Mouse (Mus musculus) heart, postnatal 0 days (tissue): Measurements from ENCODE around the gene Prpf40b. TPM values are rescaled to one million over a fixed set of nuclear protein-coding genes. Genes with fewer than 3 reads are reported as not detected.

Experiments
- ATAC-seq: fragments of 200-750 bp; cut with Nextera tagmentation; 2 replicates; pipeline ENCODE4 v1.8.0; 2017; ENCODE audit warnings: low read depth, moderate number of reproducible peaks, moderate library complexity; ENCODE audit not compliant: insufficient read depth
- DNase-seq: peaks from one replicate; pipeline ENCODE4 v3.0.0-alpha.2; 2016; ENCODE audit warnings: low spot score
- H3K27ac ChIP-seq: fragments of 300-500 bp; sonication (generic); 2 replicates; pipeline ENCODE4 v1.5.1; 2014; ENCODE audit warnings: low read depth, mild to moderate bottlenecking
- H3K27me3 ChIP-seq: fragments of 300-500 bp; sonication (generic); 2 replicates; pipeline ENCODE4 v1.6.1; 2014; ENCODE audit warnings: low read length, mixed read lengths; ENCODE audit not compliant: control insufficient read depth, insufficient read depth
- H3K36me3 ChIP-seq: fragments of 300-500 bp; sonication (generic); replicated peaks from 2 replicates; pipeline ENCODE4 v1.6.1; 2014; ENCODE audit warnings: low read length, mixed read lengths; ENCODE audit not compliant: control insufficient read depth, insufficient read depth
- H3K4me1 ChIP-seq: fragments of 300-500 bp; sonication (generic); 2 replicates; pipeline ENCODE4 v1.6.1; 2014; ENCODE audit warnings: antibody characterized with exemption; ENCODE audit not compliant: control insufficient read depth, insufficient read depth
- H3K4me2 ChIP-seq: fragments of 300-500 bp; sonication (generic); 2 replicates; pipeline ENCODE4 v1.6.1; 2014; ENCODE audit warnings: low read depth, mild to moderate bottlenecking, low read length, moderate library complexity
- H3K4me3 ChIP-seq: fragments of 300-500 bp; sonication (generic); 2 replicates; pipeline ENCODE4 v1.5.1; 2014; ENCODE audit warnings: low read depth, low read length
- H3K9ac ChIP-seq: fragments of 300-500 bp; sonication (generic); replicated peaks from 2 replicates; pipeline ENCODE4 v1.6.1; 2014; ENCODE audit warnings: low read depth, low read length, mixed read lengths
- H3K9me3 ChIP-seq: fragments of 300-500 bp; sonication (generic); replicated peaks from 2 replicates; pipeline ENCODE4 v1.6.1; 2016; ENCODE audit warnings: low read length; ENCODE audit not compliant: control insufficient read depth
- CTCF ChIP-seq: IDR thresholded peaks from 2 replicates; pipeline ENCODE4 v1.5.1; 2016; ENCODE audit warnings: antibody characterized with exemption, control low read depth, low read depth
- EP300 ChIP-seq: IDR thresholded peaks from 2 replicates; pipeline ENCODE4 v1.6.1; 2016; ENCODE audit warnings: antibody characterized with exemption, low read depth
- WGBS: fragments of 180-500 bp; shearing (Covaris S2); extraction: QIAGEN DNeasy Blood & Tissue Kit; methylation state at CpG from one replicate; pipeline ENCODE4 v1.1.7; 2014; 5-methylcytosine and 5-hydroxymethylcytosine counted together
- polyA plus RNA-seq: library from polyadenylated mRNA; unstranded; fragments of >200 nt; fragmentation: Nextera tagmentation; extraction: Ambion mirVana; gene quantifications from 2 replicates; pipeline ENCODE4 v1.2.1, GENCODE M21; 2015
- total RNA-seq: library from RNA; depleted of rRNA; stranded (reverse); fragments of >200 nt; gene quantifications from 2 replicates; pipeline ENCODE4 v1.2.3, GENCODE M21; 2014; ENCODE audit warnings: low replicate concordance

Gene Prpf40b
- total and polyA plus RNA-seq, 2 experiments from 2014 or later: 25.4 to 27.4 TPM

DNA sequence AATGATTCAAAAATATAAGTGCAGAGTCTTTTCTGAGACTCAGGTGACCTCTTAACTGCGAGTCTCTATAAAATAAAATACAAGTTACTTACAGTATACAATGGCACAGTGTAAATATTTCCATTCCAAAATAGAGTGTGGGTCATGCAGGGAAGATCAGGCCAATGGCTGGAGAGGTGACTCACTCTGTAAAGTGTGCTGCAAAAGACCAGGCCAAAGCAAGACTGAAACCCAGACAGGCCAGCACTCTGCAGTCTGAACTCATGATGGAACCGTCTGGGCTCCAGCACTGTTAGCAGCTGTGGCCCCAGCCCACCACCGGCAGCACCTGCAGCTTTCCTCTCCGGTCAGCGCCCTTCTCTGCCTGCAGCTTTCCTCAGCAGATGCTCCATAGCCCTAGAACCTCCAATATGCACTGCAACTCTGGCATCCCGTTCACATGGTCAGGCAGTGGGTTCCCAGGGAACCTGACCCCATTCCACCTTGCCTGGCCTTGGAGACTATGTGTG, 39.6 kb upstream of the Prpf40b start:
- no peaks in the 10 kb centered on the region for H3K9me3 ChIP-seq
- TF ChIP-seq CTCF: no peak
- TF ChIP-seq EP300: no peak
- H3K9ac ChIP-seq: no peak overlapping the region
- DNase-seq (no peak), ATAC-seq (no peak)
- H3K4me2 ChIP-seq: no peak overlapping the region
- H3K27ac ChIP-seq: peak overlapping the region; percentile 98
- H3K27me3 ChIP-seq: no peaks in the 10 kb centered on the region
- no peak overlapping the region for H3K4me3 ChIP-seq
- H3K36me3 ChIP-seq: no peaks in the 10 kb centered on the region
- 86% methylated on average over 6 of the region's 6 CpGs for WGBS
- H3K4me1 ChIP-seq: peaks cover 19% of the 10 kb centered on the region; the same call in 1 of the 2 replicates

DNA sequence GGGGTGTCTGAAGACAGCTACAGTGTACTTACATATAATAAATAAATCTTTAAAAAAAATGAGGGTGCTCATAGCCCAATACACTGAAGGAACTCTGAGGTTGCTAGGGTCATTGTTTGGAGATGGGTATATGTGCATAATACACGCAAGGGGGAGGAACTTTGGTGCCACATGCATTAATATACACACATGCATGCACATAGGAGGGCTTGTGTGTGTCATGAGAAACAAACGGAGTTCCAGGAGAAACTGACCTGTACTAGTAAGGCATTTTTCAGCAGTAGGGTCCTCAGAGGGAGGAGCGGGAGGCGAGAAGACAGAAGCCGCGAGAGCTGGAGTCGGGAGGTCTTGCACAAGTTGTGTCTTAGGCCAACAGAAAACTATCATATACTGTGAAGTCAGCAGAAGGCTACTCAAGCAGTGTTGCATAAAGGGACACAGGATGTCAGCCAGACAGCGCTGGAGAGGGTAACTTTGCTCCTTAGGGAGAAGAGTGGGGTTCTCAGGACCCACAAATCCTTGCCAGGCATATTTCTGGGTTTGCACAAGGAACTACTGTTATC, 35.6 kb upstream of the Prpf40b start:
- no peaks in the 10 kb centered on the region for H3K9me3 ChIP-seq
- H3K27me3 ChIP-seq: no peaks in the 10 kb centered on the region
- no peaks in the 10 kb centered on the region for H3K36me3 ChIP-seq
- no peak overlapping the region for H3K4me3 ChIP-seq
- peaks cover 15% of the 10 kb centered on the region; the same call in 1 of the 2 replicates for H3K4me1 ChIP-seq
- H3K4me2 ChIP-seq: peak overlapping the region; percentile 39; the same call in 1 of the 2 replicates
- H3K27ac ChIP-seq: peak overlapping the region; percentile 40; the same call in 1 of the 2 replicates
- ATAC-seq: peak; percentile 53
- no peak overlapping the region for H3K9ac ChIP-seq
- WGBS: 61% methylated on average over 8 of the region's 8 CpGs
- TF ChIP-seq EP300 (no peak), CTCF (no peak)
- DNase-seq: no peak

DNA sequence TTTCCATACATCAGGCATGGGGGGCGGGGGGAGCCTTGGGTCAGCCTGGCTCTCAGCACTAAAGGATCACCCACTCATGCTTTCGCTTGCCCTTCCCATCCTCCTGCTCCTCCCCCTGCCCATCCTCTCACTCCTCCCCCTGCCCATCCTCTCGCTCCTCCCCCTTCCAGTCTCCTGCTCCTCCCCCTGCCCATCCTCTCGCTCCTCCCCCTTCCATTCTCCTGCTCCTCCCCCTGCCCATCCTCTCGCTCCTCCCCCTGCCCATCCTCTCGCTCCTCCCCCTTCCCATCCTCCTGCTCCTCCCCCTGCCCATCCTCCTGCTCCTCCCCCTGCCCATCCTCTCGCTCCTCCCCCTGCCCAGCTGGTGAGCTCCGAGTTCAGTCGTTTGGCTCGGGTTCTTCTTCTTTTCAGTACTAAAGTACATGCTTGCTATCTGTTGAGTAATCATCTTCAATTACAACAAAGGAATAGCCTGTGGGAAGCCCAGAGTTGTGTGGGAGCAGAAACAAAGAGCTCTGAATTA, 35.1 kb upstream of the Prpf40b start:
- peak overlapping the region; percentile 39 for H3K4me2 ChIP-seq
- no peaks in the 10 kb centered on the region for H3K27me3 ChIP-seq
- ATAC-seq (peak; percentile 43; the same call in 1 of the 2 replicates), DNase-seq (peak; percentile 80)
- H3K9me3 ChIP-seq: no peaks in the 10 kb centered on the region
- 0 out of 2 replicates have a peak overlapping the region, but pooled peaks have one; percentile 3 for H3K4me3 ChIP-seq
- no peaks in the 10 kb centered on the region for H3K36me3 ChIP-seq
- peak overlapping the region; percentile 40; the same call in 1 of the 2 replicates for H3K27ac ChIP-seq
- WGBS: 5% methylated on average over 9 of the region's 10 CpGs
- H3K4me1 ChIP-seq: peaks cover 15% of the 10 kb centered on the region; the same call in 1 of the 2 replicates
- no peak for TF ChIP-seq EP300
- no peak for TF ChIP-seq CTCF
- no peak overlapping the region for H3K9ac ChIP-seq

- Histone ChIP-seq H3K27ac (no peak overlapping the region), H3K9ac (no peak overlapping the region), H3K27me3 (no peaks in the 10 kb centered on the region), H3K4me3 (no peak overlapping the region), H3K4me2 (no peak overlapping the region), H3K9me3 (no peaks in the 10 kb centered on the region), H3K4me1 (peaks cover 13% of the 10 kb centered on the region; the same call in 1 of the 2 replicates), H3K36me3 (no peaks in the 10 kb centered on the region)
- TF ChIP-seq CTCF (no peak), EP300 (no peak)
- ATAC-seq (no peak), DNase-seq (no peak)
- WGBS: 12% methylated on average over 10 of the region's 10 CpGs
Measured at GRCm38 (mm10) chr15:99262702-99263101, 32.2 kb upstream of the Prpf40b start.

GRCm38 (mm10) chr15:99264363-99264762, 30.5 kb upstream of the Prpf40b start:
- DNase-seq (no peak), ATAC-seq (peak; percentile 34; the same call in 1 of the 2 replicates)
- Histone ChIP-seq H3K27me3 (no peaks in the 10 kb centered on the region), H3K27ac (peak overlapping the region; percentile 62; the same call in 1 of the 2 replicates), H3K36me3 (no peaks in the 10 kb centered on the region), H3K4me1 (peaks cover 13% of the 10 kb centered on the region; the same call in 1 of the 2 replicates), H3K4me2 (no peak overlapping the region), H3K9ac (no peak overlapping the region), H3K4me3 (no peak overlapping the region), H3K9me3 (no peaks in the 10 kb centered on the region)
- TF ChIP-seq EP300: no peak
- TF ChIP-seq CTCF: no peak
- 73% methylated on average over 2 of the region's 2 CpGs for WGBS
